Mouse (Mus musculus): ENCODE measurements around the gene Skor1. TPM values are rescaled to one million over a fixed set of nuclear protein-coding genes. Genes with fewer than 3 reads are reported as not detected.

Skor1 gene
- total RNA-seq, 1 experiment, result 0.54 TPM

- H3K4me1 ChIP-seq (ENCODE audit: control insufficient read depth in 2 of 2, insufficient read depth in 2 of 2, low read length in 2 of 2, poor library complexity in 1 of 2), result peaks cover 0 to 18% of the 10 kb centered on the region in 2 experiments; a peak in 2 of 4 replicates
- no peaks in the 10 kb centered on the region for H3K36me3 ChIP-seq (ENCODE audit: control insufficient read depth, insufficient read depth, low read length, poor library complexity, severe bottlenecking)
- TF ChIP-seq MAFK (IDR thresholded peaks at IDR 0.05; ENCODE audit: insufficient read depth, low read depth, low read length) (no peak), ZNF384 (IDR thresholded peaks at IDR 0.05; ENCODE audit: low read depth, low read length) (no peak), HCFC1 (IDR thresholded peaks at IDR 0.05; ENCODE audit: borderline replicate concordance, insufficient read depth, low read length) (no peak), CHD2 (IDR thresholded peaks at IDR 0.05; ENCODE audit: low read depth, low read length) (no peak), ZC3H11A (IDR thresholded peaks at IDR 0.05; ENCODE audit: borderline replicate concordance, low read depth, low read length) (no peak)
- H3K9me3 ChIP-seq (ENCODE audit: control insufficient read depth, insufficient read depth, low read depth, low read length), result no peaks in the 10 kb centered on the region
- peak overlapping the region; percentile 32 to 40; a peak in 2 of 4 replicates for H3K4me3 ChIP-seq (ENCODE audit: insufficient read depth in 1 of 2, low read depth in 1 of 2, low read length in 2 of 2, poor library complexity in 1 of 2, severe bottlenecking in 1 of 2)
- no peak for DNase-seq (ENCODE audit: low read depth, low spot score)
- in situ Hi-C loops (cut with MboI; ENCODE audit: low sequenced_read_pairs in 2 of 2, unreplicated experiment in 2 of 2), result loop anchor here (10.0 to 25.0 kb wide), 2 partner anchors 696 to 1243 kb away; partner anchors contain the start of gene Megf11 (in 1 of the 2)
- no peak overlapping the region for H3K27ac ChIP-seq (ENCODE audit: insufficient read depth, low read depth, low read length, poor library complexity, severe bottlenecking)
- no peak overlapping the region for H3K9ac ChIP-seq (ENCODE audit: insufficient read depth, low read depth, low read length, poor library complexity, severe bottlenecking)
Measured at GRCm38 (mm10) chr9:63141641-63142334, 7.0 kb downstream of the Skor1 start.

- H3K4me3 ChIP-seq (ENCODE audit: insufficient read depth in 1 of 2, low read depth in 1 of 2, low read length in 2 of 2, poor library complexity in 1 of 2, severe bottlenecking in 1 of 2), result no peak overlapping the region
- H3K27ac ChIP-seq (ENCODE audit: insufficient read depth, low read depth, low read length, poor library complexity, severe bottlenecking), result no peak overlapping the region
- TF ChIP-seq MAFK (IDR thresholded peaks at IDR 0.05; ENCODE audit: insufficient read depth, low read depth, low read length), result no peak
- no peak for TF ChIP-seq CHD2 (IDR thresholded peaks at IDR 0.05; ENCODE audit: low read depth, low read length)
- TF ChIP-seq ZC3H11A (IDR thresholded peaks at IDR 0.05; ENCODE audit: borderline replicate concordance, low read depth, low read length), result no peak
- TF ChIP-seq HCFC1 (IDR thresholded peaks at IDR 0.05; ENCODE audit: borderline replicate concordance, insufficient read depth, low read length), result no peak
- TF ChIP-seq ZNF384 (IDR thresholded peaks at IDR 0.05; ENCODE audit: low read depth, low read length), result no peak
- H3K4me1 ChIP-seq (ENCODE audit: control insufficient read depth in 2 of 2, insufficient read depth in 2 of 2, low read length in 2 of 2, poor library complexity in 1 of 2), result peaks cover 0 to 18% of the 10 kb centered on the region in 2 experiments; a peak in 2 of 4 replicates
- no peak for DNase-seq (ENCODE audit: low read depth, low spot score)
- no peaks in the 10 kb centered on the region for H3K36me3 ChIP-seq (ENCODE audit: control insufficient read depth, insufficient read depth, low read length, poor library complexity, severe bottlenecking)
- no peak overlapping the region for H3K9ac ChIP-seq (ENCODE audit: insufficient read depth, low read depth, low read length, poor library complexity, severe bottlenecking)
- no peaks in the 10 kb centered on the region for H3K9me3 ChIP-seq (ENCODE audit: control insufficient read depth, insufficient read depth, low read depth, low read length)
- in situ Hi-C loops (cut with MboI; ENCODE audit: low sequenced_read_pairs in 2 of 2, unreplicated experiment in 2 of 2), result loop anchor here (10.0 to 25.0 kb wide), 2 partner anchors 697 to 1245 kb away; partner anchors contain the start of gene Megf11 (in 1 of the 2)
Measured at GRCm38 (mm10) chr9:63140211-63140610, 8.6 kb downstream of the Skor1 start.

DNA sequence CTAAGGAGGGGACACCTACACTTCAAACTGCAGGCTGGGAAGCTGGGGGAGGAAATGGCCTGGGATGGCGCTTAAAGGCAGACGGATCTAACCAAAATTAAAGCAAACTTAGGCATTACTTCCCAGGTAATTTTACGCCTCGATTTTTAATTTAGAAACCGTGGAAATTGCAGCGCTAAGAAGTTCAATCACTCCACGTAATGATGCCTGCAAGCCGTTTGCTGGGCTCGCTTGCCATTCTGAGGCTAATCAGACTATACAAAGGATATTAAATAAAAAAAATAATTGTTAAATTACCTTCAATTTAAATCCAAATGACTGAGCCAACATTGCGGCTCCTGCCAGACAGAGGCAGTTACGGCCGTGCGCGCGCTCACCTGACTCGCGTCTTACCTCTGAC lies 9.1 kb downstream of the Skor1 start:
- Histone ChIP-seq H3K4me1 (ENCODE audit: control insufficient read depth in 2 of 2, insufficient read depth in 2 of 2, low read length in 2 of 2, poor library complexity in 1 of 2) (peaks cover 0 to 22% of the 10 kb centered on the region in 2 experiments; a peak in 2 of 4 replicates), H3K9me3 (ENCODE audit: control insufficient read depth, insufficient read depth, low read depth, low read length) (no peaks in the 10 kb centered on the region)

GRCm38 (mm10) chr9:63138481-63138967 lies 10.2 kb downstream of the Skor1 start:
- Histone ChIP-seq H3K9me3 (ENCODE audit: control insufficient read depth, insufficient read depth, low read depth, low read length) (no peaks in the 10 kb centered on the region), H3K9ac (ENCODE audit: insufficient read depth, low read depth, low read length, poor library complexity, severe bottlenecking) (no peak overlapping the region), H3K36me3 (ENCODE audit: control insufficient read depth, insufficient read depth, low read length, poor library complexity, severe bottlenecking) (no peaks in the 10 kb centered on the region), H3K4me3 (ENCODE audit: insufficient read depth in 1 of 2, low read depth in 1 of 2, low read length in 2 of 2, poor library complexity in 1 of 2, severe bottlenecking in 1 of 2) (peak overlapping the region in 1 of 2 experiments; percentile 13; a peak in 1 of 4 replicates), H3K27ac (ENCODE audit: insufficient read depth, low read depth, low read length, poor library complexity, severe bottlenecking) (no peak overlapping the region), H3K4me1 (ENCODE audit: control insufficient read depth in 2 of 2, insufficient read depth in 2 of 2, low read length in 2 of 2, poor library complexity in 1 of 2) (peaks cover 0 to 21% of the 10 kb centered on the region in 2 experiments; a peak in 2 of 4 replicates)
- no peak for DNase-seq (ENCODE audit: low read depth, low spot score)
- TF ChIP-seq MAFK (IDR thresholded peaks at IDR 0.05; ENCODE audit: insufficient read depth, low read depth, low read length) (no peak), HCFC1 (IDR thresholded peaks at IDR 0.05; ENCODE audit: borderline replicate concordance, insufficient read depth, low read length) (no peak), ZNF384 (IDR thresholded peaks at IDR 0.05; ENCODE audit: low read depth, low read length) (no peak), ZC3H11A (IDR thresholded peaks at IDR 0.05; ENCODE audit: borderline replicate concordance, low read depth, low read length) (no peak), CHD2 (IDR thresholded peaks at IDR 0.05; ENCODE audit: low read depth, low read length) (no peak)
- in situ Hi-C loops (cut with MboI; ENCODE audit: low sequenced_read_pairs in 2 of 2, unreplicated experiment in 2 of 2), result loop anchor here (10.0 to 25.0 kb wide), 2 partner anchors 699 to 706 kb away; no protein-coding TSS in a partner anchor

More for the DNA sequence above, 9.1 kb downstream of the Skor1 start:
- DNase-seq (ENCODE audit: low read depth, low spot score), result no peak
- TF ChIP-seq ZNF384 (IDR thresholded peaks at IDR 0.05; ENCODE audit: low read depth, low read length) (no peak), MAFK (IDR thresholded peaks at IDR 0.05; ENCODE audit: insufficient read depth, low read depth, low read length) (no peak), ZC3H11A (IDR thresholded peaks at IDR 0.05; ENCODE audit: borderline replicate concordance, low read depth, low read length) (no peak), CHD2 (IDR thresholded peaks at IDR 0.05; ENCODE audit: low read depth, low read length) (no peak), HCFC1 (IDR thresholded peaks at IDR 0.05; ENCODE audit: borderline replicate concordance, insufficient read depth, low read length) (no peak)
- in situ Hi-C loops (cut with MboI; ENCODE audit: low sequenced_read_pairs in 2 of 2, unreplicated experiment in 2 of 2), result loop anchor here (10.0 to 25.0 kb wide), 3 partner anchors 698 to 1245 kb away; partner anchors contain the start of gene Megf11 (in 1 of the 2)
- H3K9ac ChIP-seq (ENCODE audit: insufficient read depth, low read depth, low read length, poor library complexity, severe bottlenecking), result no peak overlapping the region
- no peak overlapping the region for H3K4me3 ChIP-seq (ENCODE audit: insufficient read depth in 1 of 2, low read depth in 1 of 2, low read length in 2 of 2, poor library complexity in 1 of 2, severe bottlenecking in 1 of 2)
- H3K27ac ChIP-seq (ENCODE audit: insufficient read depth, low read depth, low read length, poor library complexity, severe bottlenecking), result no peak overlapping the region
- no peaks in the 10 kb centered on the region for H3K36me3 ChIP-seq (ENCODE audit: control insufficient read depth, insufficient read depth, low read length, poor library complexity, severe bottlenecking)
